Mouse (Mus musculus): ENCODE measurements around the gene Large2.
A peak's percentile ranks its signal among the peaks of the same experiment; 100 is the strongest.
"Not testable (repeated sequence)": the region's sequence is repeated elsewhere in the genome, so short reads cannot be mapped to it uniquely, and the experiment has no call there.

Gene Large2

GRCm38 (mm10) chr2:92374514-92374913 is at the start of gene Large2, which contains the start of gene Pex16:
Large2 (minus strand) TSS chr2:92374869.
Pex16 (plus strand) TSS chr2:92374676.
- DNase-seq (ENCODE audit: low spot score), result no peak

GRCm38 (mm10) chr2:92423702-92424461 is 49.2 kb upstream of the Large2 start:
- DNase-seq (ENCODE audit: low spot score), result no peak

- no peak for DNase-seq (ENCODE audit: low spot score)
These were observed 48.5 kb upstream of the Large2 start for GRCm38 (mm10) chr2:92423156-92423555.

- no peak for DNase-seq (ENCODE audit: low spot score)
These were observed 47.9 kb upstream of the Large2 start for GRCm38 (mm10) chr2:92422388-92423135.

DNA sequence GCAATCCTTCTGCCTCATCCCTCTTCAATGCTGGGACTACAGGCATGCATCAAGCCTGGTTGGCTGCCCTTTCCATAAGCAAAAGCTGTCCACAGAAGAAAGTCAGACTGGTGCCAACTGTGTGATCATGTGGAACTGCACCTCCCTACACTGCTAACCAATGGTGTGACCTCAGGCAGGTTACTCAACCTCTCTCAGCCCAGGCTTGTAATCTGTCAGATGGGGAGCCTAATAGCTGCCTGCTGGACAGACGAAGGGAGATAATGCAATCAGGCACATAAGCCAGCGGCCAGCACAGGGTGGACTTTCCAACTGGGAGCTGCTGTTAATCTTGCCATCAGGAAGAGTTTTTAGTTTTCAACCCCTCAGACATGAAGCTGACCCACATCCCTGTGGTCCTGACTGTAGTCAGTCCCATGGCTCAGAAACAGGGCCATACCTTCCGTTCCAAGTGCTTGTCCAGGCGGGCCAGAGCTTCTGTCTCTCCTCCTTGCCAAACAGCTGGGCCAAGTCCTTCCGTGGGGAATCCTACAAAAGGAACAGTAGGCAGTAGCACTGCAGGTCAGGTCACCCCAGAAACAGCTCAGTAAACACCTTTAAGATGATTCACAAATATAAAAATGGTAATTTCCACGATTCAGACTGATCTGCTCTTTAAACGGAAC is 47.2 kb upstream of the Large2 start:
- no peak for DNase-seq (ENCODE audit: low spot score)

- DNase-seq (ENCODE audit: low spot score), result no peak
These were observed 37.0 kb upstream of the Large2 start for GRCm38 (mm10) chr2:92411705-92412104.

- DNase-seq (ENCODE audit: low spot score), result no peak
These were observed 33.8 kb upstream of the Large2 start for GRCm38 (mm10) chr2:92408309-92409045.

- DNase-seq (ENCODE audit: low spot score), result no peak
These were observed 31.0 kb upstream of the Large2 start for GRCm38 (mm10) chr2:92405687-92406086.

GRCm38 (mm10) chr2:92404737-92405136 is 30.1 kb upstream of the Large2 start:
- no peak for DNase-seq (ENCODE audit: low spot score)

GRCm38 (mm10) chr2:92403776-92404319 is 29.2 kb upstream of the Large2 start:
- no peak for DNase-seq (ENCODE audit: low spot score)

GRCm38 (mm10) chr2:92402591-92403326 is 28.1 kb upstream of the Large2 start:
- DNase-seq (ENCODE audit: low spot score), result no peak

DNA sequence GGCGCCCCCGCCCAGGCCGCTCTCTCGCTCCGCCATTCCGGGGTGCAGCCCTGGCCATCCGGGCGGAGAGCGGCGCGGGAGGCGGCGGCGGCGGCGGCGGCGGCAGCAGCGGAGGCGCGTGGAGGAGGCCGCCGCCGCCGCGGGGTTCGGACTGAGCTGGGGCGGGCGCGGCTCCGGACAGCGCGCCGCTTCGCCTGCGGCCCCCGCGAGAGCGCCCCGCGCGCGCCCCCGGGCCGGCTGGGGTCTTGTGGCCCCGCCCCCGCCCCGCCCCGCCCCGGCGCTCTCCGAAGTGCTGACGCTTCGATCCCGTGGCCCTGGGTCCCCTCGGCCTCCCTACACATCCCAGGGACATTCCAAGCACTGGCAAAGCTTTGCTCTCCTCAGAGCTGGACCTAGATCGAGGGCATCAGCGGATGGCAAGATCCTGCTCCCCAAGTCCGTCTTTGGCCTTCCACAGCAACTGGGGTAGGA is 26.5 kb upstream of the Large2 start, which contains the start of gene Mapk8ip1:
Gene Mapk8ip1 (minus strand): TSS at position 173 of the 471 bp plus-strand sequence.
- no peak for DNase-seq (ENCODE audit: low spot score)

- DNase-seq (ENCODE audit: low spot score), result no peak
These were observed 26.0 kb upstream of the Large2 start for GRCm38 (mm10) chr2:92400682-92401081.

GRCm38 (mm10) chr2:92399877-92400276 is 25.2 kb upstream of the Large2 start:
- DNase-seq (ENCODE audit: low spot score), result not testable (repeated sequence)

- no peak for DNase-seq (ENCODE audit: low spot score)
These were observed 22.8 kb upstream of the Large2 start for GRCm38 (mm10) chr2:92397436-92397835.

GRCm38 (mm10) chr2:92395535-92395934 is 20.9 kb upstream of the Large2 start:
- no peak for DNase-seq (ENCODE audit: low spot score)

- DNase-seq (ENCODE audit: low spot score), result peak; percentile 43
These were observed 17.9 kb upstream of the Large2 start for GRCm38 (mm10) chr2:92392318-92393264.

DNA sequence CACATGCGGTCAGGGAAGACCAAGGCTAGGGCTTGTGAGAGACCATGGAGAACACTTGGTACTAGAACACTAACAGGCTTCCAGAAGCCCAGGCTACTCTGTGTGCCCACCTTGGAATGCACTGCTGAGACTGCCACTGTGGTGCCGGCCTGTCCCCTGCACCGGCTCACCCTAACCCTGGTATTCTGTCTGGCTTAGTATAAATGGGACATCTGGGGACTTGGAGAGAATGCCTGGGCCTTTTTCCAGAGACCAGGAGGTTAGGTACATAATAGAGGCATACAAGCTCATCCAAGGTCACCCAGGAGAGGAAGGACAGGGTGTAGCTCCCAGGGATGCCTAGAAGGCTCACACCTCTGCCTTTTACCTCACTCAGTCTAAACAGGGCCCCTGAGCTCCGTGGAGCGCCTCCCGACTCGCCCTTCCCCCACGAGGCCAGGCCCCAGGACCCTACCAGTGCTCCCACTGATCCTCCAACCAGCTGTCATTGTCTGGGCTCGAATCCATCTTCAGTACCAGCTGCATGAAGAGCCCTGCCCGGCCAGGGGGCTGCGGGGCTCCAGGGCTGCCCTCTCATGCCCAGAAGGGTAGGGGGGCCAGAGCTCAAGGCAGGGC is 17.1 kb upstream of the Large2 start:
- no peak for DNase-seq (ENCODE audit: low spot score)

GRCm38 (mm10) chr2:92391116-92391515 is 16.4 kb upstream of the Large2 start:
- no peak for DNase-seq (ENCODE audit: low spot score)
